Mouse (Mus musculus): ENCODE results near the gene Tyk2. TPM values are rescaled to one million over a fixed set of nuclear protein-coding genes. Genes with fewer than 3 reads are reported as not detected.
A peak's percentile ranks its signal among the peaks of the same experiment; 100 is the strongest.

The Tyk2 gene
- polyA plus RNA-seq, 1 experiment = 51.1 TPM

- peaks cover 13% of the 10 kb centered on the region for H3K4me1 ChIP-seq (replicated peaks; ENCODE audit: control insufficient read depth, insufficient read depth, low read length)
- H3K36me3 ChIP-seq (ENCODE audit: control insufficient read depth, insufficient read depth, low read length) = peaks cover 17% of the 10 kb centered on the region
- no peak overlapping the region for H3K4me3 ChIP-seq (ENCODE audit: control insufficient read depth, insufficient read depth, low read length)
- no peak for DNase-seq
- H3K27me3 ChIP-seq (ENCODE audit: control insufficient read depth, insufficient read depth, low read length) = no peaks in the 10 kb centered on the region
- TF ChIP-seq POLR2A (IDR thresholded peaks at IDR 0.05; ENCODE audit: control insufficient read depth, extremely low read depth, insufficient read depth, low read length, poor library complexity) = no peak
- TF ChIP-seq CTCF (IDR thresholded peaks at IDR 0.05; ENCODE audit: borderline replicate concordance, control insufficient read depth, extremely low read depth, insufficient read depth, low read length, poor library complexity) = no peak
- no peak overlapping the region for H3K27ac ChIP-seq (ENCODE audit: control insufficient read depth, insufficient read depth, low read length)
- 97% methylated on average over 9 of the region's 9 CpGs for WGBS
These were observed 37.6 kb downstream of the Tyk2 start for GRCm38 (mm10) chr9:21093423-21093822.

- WGBS = under 1% methylated on average over 54 of the region's 54 CpGs
- no peak for TF ChIP-seq CTCF (IDR thresholded peaks at IDR 0.05; ENCODE audit: borderline replicate concordance, control insufficient read depth, extremely low read depth, insufficient read depth, low read length, poor library complexity)
- TF ChIP-seq POLR2A (IDR thresholded peaks at IDR 0.05; ENCODE audit: control insufficient read depth, extremely low read depth, insufficient read depth, low read length, poor library complexity) = peak; percentile 87
- Histone ChIP-seq H3K27ac (ENCODE audit: control insufficient read depth, insufficient read depth, low read length) (peak within 1 kb of the TSS; percentile 17; the same call in 1 of the 2 replicates), H3K4me3 (ENCODE audit: control insufficient read depth, insufficient read depth, low read length) (peak within 1 kb of the TSS; percentile 77), H3K36me3 (ENCODE audit: control insufficient read depth, insufficient read depth, low read length) (peaks cover 24% of the 10 kb centered on the region), H3K4me1 (replicated peaks; ENCODE audit: control insufficient read depth, insufficient read depth, low read length) (peaks cover 13% of the 10 kb centered on the region), H3K27me3 (ENCODE audit: control insufficient read depth, insufficient read depth, low read length) (no peaks in the 10 kb centered on the region)
- DNase-seq = peak; percentile 97
These were observed 39.2 kb downstream of the Tyk2 start, which contains the start of the genes Gm38431 and Raver1 for GRCm38 (mm10) chr9:21091707-21092320. Gene Gm38431 (minus strand): TSS chr9:21091997. Gene Raver1 (minus strand): TSS chr9:21092008.

GRCm38 (mm10) chr9:21090972-21091706, 39.9 kb downstream of the Tyk2 start:
- peak overlapping the region; percentile 77 for H3K4me3 ChIP-seq (ENCODE audit: control insufficient read depth, insufficient read depth, low read length)
- TF ChIP-seq CTCF (IDR thresholded peaks at IDR 0.05; ENCODE audit: borderline replicate concordance, control insufficient read depth, extremely low read depth, insufficient read depth, low read length, poor library complexity) (no peak), POLR2A (IDR thresholded peaks at IDR 0.05; ENCODE audit: control insufficient read depth, extremely low read depth, insufficient read depth, low read length, poor library complexity) (no peak)
- WGBS = 2% methylated on average over 24 of the region's 24 CpGs
- H3K27ac ChIP-seq (ENCODE audit: control insufficient read depth, insufficient read depth, low read length) = no peak overlapping the region
- H3K4me1 ChIP-seq (replicated peaks; ENCODE audit: control insufficient read depth, insufficient read depth, low read length) = peaks cover 13% of the 10 kb centered on the region
- no peaks in the 10 kb centered on the region for H3K27me3 ChIP-seq (ENCODE audit: control insufficient read depth, insufficient read depth, low read length)
- peaks cover 31% of the 10 kb centered on the region for H3K36me3 ChIP-seq (ENCODE audit: control insufficient read depth, insufficient read depth, low read length)
- peak; percentile 13 for DNase-seq

GRCm38 (mm10) chr9:21090537-21090936, 40.5 kb downstream of the Tyk2 start:
- no peak for DNase-seq
- Histone ChIP-seq H3K27ac (ENCODE audit: control insufficient read depth, insufficient read depth, low read length) (no peak overlapping the region), H3K36me3 (ENCODE audit: control insufficient read depth, insufficient read depth, low read length) (peaks cover 37% of the 10 kb centered on the region), H3K27me3 (ENCODE audit: control insufficient read depth, insufficient read depth, low read length) (no peaks in the 10 kb centered on the region), H3K4me3 (ENCODE audit: control insufficient read depth, insufficient read depth, low read length) (no peak overlapping the region), H3K4me1 (replicated peaks; ENCODE audit: control insufficient read depth, insufficient read depth, low read length) (peaks cover 13% of the 10 kb centered on the region)
- WGBS = 100% methylated on average over 1 of the region's 1 CpGs
- no peak for TF ChIP-seq POLR2A (IDR thresholded peaks at IDR 0.05; ENCODE audit: control insufficient read depth, extremely low read depth, insufficient read depth, low read length, poor library complexity)
- no peak for TF ChIP-seq CTCF (IDR thresholded peaks at IDR 0.05; ENCODE audit: borderline replicate concordance, control insufficient read depth, extremely low read depth, insufficient read depth, low read length, poor library complexity)

- WGBS = 98% methylated on average over 3 of the region's 3 CpGs
- no peak overlapping the region for H3K4me3 ChIP-seq (ENCODE audit: control insufficient read depth, insufficient read depth, low read length)
- no peak for DNase-seq
- H3K36me3 ChIP-seq (ENCODE audit: control insufficient read depth, insufficient read depth, low read length) = peaks cover 80% of the 10 kb centered on the region
- TF ChIP-seq POLR2A (IDR thresholded peaks at IDR 0.05; ENCODE audit: control insufficient read depth, extremely low read depth, insufficient read depth, low read length, poor library complexity) (no peak), CTCF (IDR thresholded peaks at IDR 0.05; ENCODE audit: borderline replicate concordance, control insufficient read depth, extremely low read depth, insufficient read depth, low read length, poor library complexity) (no peak)
- H3K4me1 ChIP-seq (replicated peaks; ENCODE audit: control insufficient read depth, insufficient read depth, low read length) = no peaks in the 10 kb centered on the region
- no peak overlapping the region for H3K27ac ChIP-seq (ENCODE audit: control insufficient read depth, insufficient read depth, low read length)
- H3K27me3 ChIP-seq (ENCODE audit: control insufficient read depth, insufficient read depth, low read length) = no peaks in the 10 kb centered on the region
These were observed 47.7 kb downstream of the Tyk2 start for GRCm38 (mm10) chr9:21083324-21083723.

GRCm38 (mm10) chr9:21081127-21081526, 49.9 kb downstream of the Tyk2 start:
- no peak overlapping the region for H3K27ac ChIP-seq (ENCODE audit: control insufficient read depth, insufficient read depth, low read length)
- H3K27me3 ChIP-seq (ENCODE audit: control insufficient read depth, insufficient read depth, low read length) = no peaks in the 10 kb centered on the region
- TF ChIP-seq CTCF (IDR thresholded peaks at IDR 0.05; ENCODE audit: borderline replicate concordance, control insufficient read depth, extremely low read depth, insufficient read depth, low read length, poor library complexity) (no peak), POLR2A (IDR thresholded peaks at IDR 0.05; ENCODE audit: control insufficient read depth, extremely low read depth, insufficient read depth, low read length, poor library complexity) (no peak)
- H3K4me3 ChIP-seq (ENCODE audit: control insufficient read depth, insufficient read depth, low read length) = no peak overlapping the region
- no peak for DNase-seq
- WGBS = 97% methylated on average over 9 of the region's 9 CpGs
- no peaks in the 10 kb centered on the region for H3K4me1 ChIP-seq (replicated peaks; ENCODE audit: control insufficient read depth, insufficient read depth, low read length)
- H3K36me3 ChIP-seq (ENCODE audit: control insufficient read depth, insufficient read depth, low read length) = peaks cover 86% of the 10 kb centered on the region
